Mouse (Mus musculus): ENCODE measurements around the gene Srsf10.

- TF ChIP-seq CTCF (IDR thresholded peaks at IDR 0.05; ENCODE audit: low read depth) (no peak), EP300 (IDR thresholded peaks at IDR 0.05; ENCODE audit: low read depth) (no peak)
Measured at GRCm38 (mm10) chr4:135904810-135905209, 49.3 kb downstream of the Srsf10 start.
